Mouse (Mus musculus) neural tube, embryonic 10.5 days (tissue): ENCODE results near the gene Gpr162.
"Not testable (repeated sequence)": the region's sequence is repeated elsewhere in the genome, so short reads cannot be mapped to it uniquely, and the experiment has no call there.

Experiments used
- DNase-seq: peaks from one replicate; pipeline ENCODE4 v3.0.0-alpha.2; 2017; ENCODE audit warnings: low spot score; ENCODE audit errors: extremely low spot score

Gpr162 gene

DNA sequence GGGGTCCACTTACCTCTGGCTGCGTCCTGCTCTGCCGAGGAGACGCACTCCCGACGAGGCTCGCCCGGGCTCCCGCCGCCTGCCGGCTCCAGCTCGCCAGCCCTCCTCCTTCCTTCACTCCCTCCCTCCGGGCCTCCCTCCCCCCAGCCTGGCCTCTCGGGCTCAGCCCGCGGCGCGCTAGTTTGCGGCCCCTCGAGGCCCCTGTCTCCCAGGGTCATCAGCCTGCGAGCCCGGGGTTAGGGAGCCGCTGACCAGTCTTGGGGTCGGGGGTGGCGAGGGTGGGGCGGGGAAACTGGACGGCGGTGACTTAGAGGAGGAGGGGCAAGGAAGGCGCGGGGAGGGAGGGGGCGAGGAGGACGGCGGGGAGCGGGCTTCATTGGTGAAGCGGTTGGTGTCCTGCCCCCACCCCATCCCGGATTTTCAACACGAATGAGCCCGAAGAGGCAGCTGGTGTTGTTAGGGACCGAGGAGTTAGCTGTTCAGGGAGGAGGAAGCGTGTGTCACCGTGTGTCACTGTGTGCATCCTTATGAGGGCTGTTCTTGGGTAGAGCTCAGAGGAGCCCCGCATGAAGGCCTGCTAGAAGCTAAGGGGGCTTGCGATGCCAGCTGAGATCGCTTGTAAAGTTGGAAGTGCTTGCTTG lies at the start of gene Gpr162:
Gene Gpr162, minus strand, starts transcription at position 326 of the 641 bp plus-strand sequence.
- peak; percentile 77 for DNase-seq

DNA sequence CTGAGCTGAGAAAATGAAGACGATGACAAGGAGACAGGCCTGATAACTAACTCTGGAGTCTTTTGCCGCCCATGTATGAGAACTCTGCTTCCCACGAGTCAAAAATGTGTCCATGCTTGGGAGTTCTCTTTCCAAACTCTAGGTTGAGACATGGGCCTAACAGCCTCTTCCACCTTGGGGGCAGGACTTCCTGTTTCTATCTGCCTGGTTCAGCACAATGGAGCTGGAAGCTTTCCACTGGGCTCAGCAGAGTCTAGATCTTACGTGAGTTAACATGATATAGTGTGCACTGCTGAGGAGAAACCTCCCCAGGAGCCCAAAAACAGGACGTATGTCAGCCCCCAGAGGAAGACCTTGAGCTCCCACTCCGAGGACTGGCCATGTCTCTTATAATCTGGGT lies 49.4 kb upstream of the Gpr162 start:
- no peak for DNase-seq

DNA sequence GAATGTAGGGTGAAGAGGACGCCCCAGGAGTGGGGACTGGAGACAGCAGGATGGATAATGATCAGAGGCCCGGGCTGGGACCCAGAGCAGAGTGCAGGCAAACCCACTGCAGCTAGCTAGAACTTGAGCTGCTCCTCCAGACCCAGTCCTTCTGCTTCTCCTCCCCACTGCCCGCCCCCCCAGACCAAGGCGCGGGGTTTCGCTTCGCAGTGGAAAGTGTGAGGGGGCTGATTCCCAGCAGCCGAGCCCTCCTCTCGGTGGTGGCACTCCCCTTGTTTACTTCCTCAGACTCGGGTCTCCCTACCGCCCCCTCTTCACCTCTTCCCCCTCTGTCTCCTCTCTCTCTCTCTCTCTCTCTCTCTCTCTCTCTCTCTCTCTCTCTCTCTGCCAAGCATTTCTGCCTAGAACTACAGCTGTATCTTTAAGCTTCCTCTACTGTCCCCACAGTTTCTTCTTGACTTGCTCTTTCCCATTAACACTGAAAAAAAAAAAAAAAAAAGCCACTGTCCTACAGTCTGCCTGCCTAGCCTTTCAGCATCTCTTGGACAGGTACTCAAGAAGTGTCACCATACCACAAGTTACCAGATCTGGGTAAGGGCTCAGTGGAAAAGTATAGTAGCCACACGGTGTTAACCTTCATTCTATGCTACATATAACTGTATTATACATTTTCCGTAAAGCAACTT lies 47.9 kb upstream of the Gpr162 start, which contains the start of gene Lag3:
Gene Lag3, minus strand, starts transcription at position 173 of the 686 bp plus-strand sequence.
- DNase-seq, result no peak

DNA sequence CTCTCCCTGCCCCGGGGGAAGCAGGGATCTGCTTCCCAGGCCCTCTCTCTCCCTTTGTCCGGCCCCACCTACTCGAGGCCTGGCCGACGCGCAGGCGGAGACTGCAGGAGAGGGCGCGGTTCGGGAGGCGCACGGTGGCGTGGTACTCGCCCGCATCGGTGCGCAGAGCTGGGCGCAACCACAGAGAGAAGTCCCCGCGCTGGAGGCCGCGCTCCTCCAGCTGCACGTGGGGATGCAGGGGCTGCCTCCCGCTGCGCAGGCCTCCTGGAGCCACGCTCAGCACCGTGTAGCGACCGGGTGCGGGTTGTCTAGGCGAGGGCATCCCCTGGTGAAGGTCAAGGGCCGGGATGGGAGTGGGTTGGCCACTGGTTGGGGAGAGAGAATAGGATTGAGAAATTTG lies 46.2 kb upstream of the Gpr162 start:
- peak; percentile 49 for DNase-seq

DNA sequence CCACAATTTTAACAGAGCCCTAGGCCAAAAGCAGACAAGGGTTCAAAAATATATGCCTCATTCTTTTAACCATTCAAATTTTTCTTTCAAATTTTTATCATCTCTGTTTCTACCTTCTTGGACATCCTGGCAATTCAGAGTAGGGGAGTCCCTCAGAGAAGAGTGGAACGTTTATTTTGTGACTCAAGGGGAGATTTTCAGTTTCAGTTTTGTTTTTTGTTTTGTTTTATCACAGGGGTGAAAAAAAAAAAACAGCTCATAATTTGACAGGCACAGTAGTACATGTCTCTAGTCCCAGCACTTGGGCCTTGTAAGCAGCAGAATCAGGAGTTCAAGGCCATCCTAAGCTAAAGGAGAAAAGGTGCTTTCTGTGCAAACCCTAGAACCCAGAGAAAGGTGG lies 44.0 kb upstream of the Gpr162 start:
- DNase-seq, result no peak

DNA sequence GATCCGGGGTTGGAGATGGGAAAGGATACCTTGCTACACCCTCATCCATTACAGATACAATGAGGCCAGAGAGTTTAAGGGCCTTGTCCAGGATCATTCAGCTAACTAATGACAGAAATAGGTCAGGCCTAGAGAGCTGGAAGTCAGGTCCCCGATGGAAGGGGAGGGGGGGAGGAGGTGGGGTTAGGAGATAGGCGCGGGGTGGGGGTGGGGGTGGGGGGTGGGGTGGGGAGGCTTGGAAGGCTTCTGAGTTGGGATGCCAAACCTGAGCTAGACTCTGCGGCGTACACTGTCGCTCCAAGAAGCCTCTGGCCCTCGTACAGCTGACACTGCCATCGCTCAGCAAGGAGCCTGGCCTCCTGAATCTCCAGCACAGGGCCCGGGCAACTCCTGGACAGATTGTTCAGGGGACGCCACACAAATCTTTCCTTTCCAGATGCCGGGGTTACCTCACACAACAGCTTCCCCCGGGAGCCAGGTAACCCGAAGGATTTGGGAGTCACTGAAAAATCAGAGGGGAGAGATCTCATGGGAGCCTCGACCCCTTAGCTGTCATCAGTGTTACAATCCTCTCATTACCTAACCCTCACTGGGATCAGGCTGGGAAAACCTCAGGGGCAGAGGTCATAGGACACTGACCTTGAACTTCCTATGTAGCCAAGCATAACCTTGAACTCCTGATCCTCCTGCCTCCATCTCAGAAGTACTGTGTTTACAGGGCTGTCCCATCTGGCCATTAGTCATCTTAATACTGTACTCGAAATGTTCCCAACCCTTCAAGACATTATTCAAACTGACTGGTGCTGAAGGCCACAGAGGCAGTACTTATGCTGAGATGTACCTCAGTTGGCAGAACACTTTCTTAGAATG lies 41.4 kb upstream of the Gpr162 start:
- no peak for DNase-seq

DNA sequence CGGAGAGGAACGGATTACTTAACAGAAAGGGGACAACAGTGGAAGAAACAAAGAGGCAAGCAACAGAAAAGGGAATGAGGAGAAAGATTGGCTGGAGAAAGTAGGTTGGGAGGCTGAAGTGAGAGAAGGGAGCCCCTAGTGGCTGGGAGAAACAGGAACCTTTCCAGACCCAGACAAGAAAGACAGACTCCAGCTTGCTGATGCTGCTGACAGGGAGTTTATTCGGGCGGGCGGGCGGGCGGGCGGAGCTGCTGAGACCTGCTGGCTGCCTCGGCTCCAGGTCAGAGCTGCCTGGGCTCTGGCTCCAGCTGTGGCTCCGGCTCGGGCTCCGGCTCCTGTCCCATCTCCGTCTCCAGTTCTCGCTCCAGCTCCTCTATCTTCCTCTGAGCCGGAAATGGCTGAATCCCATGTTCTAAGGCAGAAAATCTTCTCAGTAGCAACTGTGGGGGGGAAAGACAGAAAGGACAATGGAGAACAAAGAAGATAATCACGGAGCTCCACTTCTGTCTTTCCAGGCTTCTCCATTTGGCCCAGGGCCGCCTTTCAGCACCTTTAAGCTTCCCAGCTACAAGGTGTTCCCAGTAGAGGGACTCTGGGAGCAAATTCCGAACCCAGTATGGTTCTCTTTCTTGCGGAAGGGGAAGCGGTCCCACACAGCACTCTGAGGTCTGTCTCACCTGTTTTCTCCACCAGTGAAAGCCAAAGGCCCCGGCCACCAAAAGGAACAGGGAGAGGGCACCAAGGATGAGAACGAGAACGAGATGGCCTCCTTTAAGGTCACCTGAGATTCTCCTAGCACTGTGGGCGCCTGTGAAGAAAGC lies 40.6 kb upstream of the Gpr162 start:
- DNase-seq, result peak; percentile 76

DNA sequence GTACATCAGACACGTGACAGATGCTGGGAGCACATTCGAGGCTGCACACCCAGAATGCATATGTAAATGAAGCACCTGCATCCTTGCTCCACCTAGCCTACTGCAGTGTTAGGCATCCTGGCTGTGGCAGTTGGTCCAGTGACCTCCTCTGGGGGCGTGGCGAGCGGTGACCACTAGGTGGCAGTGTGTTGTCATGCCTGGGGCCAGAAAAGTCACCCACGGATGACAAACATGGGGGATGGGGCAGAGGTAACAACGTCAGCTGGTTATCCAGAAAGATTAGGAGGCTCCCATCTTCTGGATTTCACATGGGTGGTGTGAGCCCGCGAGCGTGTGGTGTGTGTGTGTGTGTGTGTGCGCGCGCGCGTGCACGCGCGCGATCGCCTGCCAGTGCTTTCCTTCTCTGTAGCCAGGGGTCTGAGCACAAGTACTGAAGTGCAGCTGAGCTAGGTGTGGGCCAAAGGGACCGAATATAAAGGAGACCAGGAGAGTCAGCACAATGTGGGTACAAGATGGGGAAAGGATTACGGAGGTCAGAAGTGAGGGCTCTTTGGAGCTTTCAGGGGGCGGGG lies 39.9 kb upstream of the Gpr162 start:
- DNase-seq, result peak; percentile 98

DNA sequence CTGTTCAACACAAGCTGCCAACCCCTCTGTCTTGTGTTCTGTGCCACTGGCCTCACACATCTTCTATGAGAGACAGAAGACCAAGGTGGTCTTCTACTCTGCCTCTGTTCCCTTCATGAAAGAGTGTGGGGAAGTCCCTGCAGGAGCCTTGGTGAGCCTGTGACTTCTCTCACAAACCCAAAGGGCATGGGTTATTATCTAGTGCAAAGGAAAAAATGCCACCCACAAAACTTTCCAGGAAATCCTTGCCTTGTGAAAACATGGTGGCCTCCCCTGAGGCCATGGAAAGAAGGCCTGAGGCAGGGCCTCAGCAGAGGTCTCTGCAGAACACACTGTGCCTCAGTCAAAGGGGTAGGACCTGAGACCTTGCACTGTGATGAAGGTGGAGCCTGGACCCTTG lies 38.1 kb upstream of the Gpr162 start:
- no peak for DNase-seq

DNA sequence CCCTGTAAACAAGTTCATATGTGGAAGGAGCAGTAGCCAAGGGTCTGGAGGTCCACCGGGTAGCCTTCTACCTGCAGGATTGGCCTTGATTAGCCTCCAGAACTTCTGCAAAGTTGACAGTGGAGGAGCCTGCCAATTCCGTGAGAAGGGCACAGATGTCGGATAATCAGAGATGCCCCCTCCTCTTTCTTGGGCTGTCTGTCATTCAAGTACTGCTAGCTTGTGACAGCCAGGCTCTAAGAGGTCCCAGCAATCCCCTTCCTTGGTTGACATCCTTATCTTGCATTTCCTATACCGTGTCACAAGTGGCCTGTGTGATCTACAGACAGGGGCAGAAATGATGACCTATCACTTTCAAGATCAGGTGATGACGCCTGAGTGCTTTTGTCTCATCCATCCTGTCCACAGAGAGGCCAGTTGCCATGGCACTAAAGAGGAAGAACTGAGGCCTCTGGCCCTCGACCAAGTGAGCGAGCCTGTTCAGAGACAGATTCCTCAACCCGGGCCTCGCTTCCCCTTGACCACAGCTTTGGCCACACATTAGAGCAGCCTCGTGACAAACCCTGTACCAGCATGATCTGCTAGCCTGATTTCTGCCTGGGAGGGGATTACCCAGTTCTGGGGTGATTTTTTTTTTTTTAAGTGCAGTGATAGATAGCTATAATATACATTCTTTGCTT lies 37.2 kb upstream of the Gpr162 start:
- no peak for DNase-seq

DNA sequence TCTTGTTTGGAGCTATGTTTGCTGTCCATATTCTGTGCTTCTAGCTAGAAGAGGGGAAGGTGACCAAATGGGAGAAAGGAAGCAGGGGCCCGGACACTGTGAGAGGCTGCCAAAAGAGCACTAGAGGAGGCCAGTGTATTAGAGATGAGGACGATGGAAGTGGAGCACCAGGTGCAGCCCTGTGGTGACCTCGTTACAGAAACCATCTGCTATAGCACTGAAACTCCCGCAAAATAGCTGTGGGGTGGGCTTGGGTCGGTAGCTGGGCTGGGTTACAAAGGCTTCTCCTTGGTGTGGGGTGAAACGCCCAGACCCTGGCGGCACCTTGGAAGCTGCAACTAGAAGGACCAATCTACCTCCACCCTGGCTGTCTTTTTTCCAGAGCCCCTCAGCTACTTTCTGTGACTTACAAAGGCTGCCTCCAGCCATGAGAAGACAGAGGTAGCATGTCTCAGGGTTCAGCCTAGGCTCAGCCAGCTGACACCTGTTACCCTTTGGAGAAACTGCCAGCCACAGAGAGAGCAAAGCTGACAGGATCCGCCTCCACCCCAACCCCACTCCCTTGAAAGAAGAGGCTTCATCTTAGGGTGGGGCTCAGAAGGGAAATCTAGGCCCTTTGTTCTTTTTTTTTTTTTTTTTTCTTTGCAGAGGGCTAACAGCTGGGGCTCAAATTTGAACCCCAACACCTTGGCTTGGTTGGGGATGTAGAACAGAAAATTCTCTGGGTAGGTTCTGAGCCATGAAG lies 36.4 kb upstream of the Gpr162 start:
- no peak for DNase-seq

DNA sequence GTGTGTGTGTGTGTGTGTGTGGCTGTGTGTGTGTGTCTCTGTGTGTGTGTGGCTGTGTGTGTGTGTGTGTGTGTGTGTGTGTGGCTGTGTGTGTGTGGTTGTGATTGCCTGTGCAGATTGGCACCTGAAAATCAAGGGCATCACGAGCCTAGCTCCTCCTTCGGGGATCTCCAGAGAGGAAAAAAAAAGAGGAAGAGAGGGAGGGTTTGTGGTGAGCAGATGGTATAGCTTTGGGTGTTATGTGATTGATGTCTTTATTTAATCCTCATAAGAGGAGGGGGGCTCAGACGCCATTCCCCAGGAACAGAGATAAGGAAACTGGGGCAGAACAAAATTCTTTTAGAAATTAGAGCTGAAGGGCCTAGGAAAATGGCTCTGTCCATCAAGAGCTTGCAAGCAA lies 34.6 kb upstream of the Gpr162 start:
- DNase-seq, result no peak

DNA sequence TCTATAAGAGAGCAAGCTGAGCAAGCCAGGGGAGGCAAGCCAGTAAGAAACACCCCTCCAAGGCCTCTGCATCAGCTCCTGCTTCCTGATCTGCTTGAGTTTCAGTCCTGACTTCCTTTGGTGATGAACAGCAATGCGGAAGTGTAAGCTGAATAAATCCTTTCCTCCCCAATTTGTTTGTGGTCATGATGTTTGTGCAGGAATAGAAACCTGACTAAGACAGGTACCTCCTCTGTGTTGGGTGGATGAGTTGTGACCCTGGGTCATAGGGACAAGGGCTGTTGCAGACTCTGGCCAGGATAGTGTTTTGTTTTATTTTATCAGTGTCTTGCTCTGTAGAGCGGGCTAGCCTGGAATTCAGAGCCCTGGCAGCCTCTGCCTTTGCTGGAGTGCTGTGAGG lies 30.3 kb upstream of the Gpr162 start:
- DNase-seq, result not testable (repeated sequence)

DNA sequence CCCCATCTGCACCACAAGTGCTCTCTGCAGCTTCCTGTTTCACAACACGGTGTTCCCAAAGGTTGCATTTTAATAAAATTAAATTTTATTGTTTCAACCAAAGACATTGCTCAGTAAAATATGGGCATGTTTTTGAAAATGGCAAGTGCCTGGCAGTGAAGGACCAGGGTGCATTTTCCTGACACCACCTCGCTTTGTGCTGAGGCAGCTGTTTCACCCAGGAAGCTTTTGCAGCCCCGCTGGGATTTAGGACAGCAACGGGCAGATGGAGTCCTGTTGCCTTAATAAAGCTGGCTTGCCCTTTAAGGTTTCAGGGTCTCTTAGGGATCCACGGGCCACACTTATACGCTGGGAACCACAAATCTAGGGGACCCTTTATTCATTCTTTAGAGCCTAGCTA lies 27.2 kb upstream of the Gpr162 start:
- DNase-seq, result no peak

DNA sequence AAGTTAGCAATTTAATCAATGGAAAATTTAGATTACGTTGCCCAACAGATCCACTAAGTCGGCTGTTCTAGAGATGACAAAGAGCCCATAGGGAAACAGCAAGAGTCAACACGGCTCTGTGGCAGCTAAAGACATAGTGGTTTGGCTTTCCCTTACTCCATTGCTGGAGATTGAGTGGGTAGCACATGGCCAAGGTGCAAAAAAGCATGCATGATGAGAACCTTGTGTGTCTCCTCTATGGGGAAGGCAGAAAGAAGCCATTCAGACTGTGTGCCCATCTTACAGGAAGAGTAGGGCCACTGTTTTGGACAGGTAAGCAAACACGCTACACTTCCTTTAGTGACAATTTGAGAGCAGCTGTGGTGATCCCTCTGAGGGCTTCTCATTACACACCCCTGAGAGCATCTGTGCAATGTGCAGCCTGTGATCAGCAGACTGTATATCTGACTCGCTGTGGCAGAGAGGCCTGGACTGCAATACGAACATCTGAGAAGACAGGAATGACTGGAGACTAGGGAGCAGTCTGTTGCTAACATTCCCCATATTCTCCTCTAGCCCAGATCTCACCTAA lies 24.9 kb upstream of the Gpr162 start:
- DNase-seq, result no peak

DNA sequence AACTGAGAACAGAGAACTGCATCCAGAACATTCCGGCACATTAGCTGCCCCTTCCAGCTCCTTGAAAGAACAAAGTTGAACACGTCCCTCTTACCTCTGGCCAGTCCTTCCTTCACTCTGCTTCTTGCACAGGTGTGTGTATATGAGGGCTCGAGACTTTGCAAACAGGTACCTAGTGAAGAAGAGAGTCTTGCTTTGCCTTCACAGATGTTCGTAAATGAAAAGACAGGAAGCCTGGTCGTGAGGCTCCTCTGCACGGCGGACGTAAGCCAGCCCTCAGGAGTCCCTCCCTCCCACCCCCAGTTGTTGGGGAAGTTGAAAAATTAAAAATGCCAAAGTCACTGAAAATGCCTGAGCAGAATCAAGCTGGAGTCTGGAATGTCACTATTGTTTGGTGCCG lies 24.2 kb upstream of the Gpr162 start, which contains the start of gene Cd4:
Gene Cd4, minus strand, starts transcription at position 236 of the 400 bp plus-strand sequence.
- no peak for DNase-seq

DNA sequence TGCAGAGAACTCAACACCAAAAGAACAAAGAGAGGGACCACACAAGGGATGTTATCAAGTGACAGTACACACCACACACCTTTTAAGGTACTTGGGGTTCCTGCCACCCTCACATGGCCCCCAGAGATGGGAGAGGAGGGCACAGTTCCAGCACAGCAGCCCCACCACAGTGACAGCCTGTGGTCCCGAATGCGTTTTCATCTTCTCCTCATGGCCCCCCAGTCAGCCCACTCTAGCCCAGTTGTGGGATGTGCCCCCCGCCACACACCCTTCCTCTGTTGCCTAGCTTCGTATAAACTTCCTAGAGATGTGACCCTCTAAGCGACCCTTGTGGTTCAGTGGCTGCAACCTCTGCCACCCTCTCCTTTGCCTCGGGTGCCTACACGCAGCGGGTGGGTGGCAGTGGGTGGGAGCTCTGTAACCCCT lies 22.2 kb upstream of the Gpr162 start:
- no peak for DNase-seq

DNA sequence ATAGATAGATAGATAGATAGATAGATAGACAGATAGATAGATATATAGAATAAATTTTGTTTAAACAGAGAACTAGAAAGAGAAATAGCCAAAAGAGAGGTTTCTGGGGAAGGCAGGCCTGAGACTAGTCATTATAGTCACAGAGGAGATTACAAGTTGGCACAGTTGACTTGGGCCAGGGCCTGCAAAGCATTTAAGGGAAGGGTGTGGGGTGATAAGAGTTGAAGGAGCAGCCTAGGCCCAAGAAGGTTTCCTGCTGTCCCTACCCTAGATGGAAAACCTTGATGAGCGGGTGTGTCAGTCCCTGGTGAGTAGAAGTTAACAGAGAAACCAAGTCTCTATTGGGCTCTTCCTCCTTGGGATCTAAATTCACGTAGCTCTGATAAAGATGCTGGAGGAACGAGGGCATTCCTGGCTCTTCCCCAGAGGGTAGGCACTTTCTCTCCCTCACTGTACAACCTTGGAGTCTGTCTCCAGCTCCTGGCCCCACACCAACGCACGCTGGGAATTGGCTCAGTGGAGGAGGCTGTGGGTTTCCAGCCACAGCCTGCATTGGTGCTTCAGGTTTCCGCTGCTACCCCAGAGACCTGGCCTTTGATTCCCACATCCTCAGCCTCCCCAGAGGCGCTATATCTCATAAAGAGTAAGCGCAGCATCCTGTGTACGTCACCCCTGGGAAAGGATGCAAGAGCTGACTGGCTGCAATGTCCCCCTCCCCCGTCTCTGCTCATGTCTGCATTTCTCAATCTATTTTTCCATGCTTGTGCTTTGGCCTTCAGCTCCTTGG lies 21.1 kb upstream of the Gpr162 start:
- DNase-seq, result no peak
